Mouse (Mus musculus) CD8-positive naive resting alpha-beta T cell, adult 2 months (primary cell): ENCODE data around the gene Atxn10.

ENCODE experiments used
- DNase-seq, 2 experiments: peaks; one replicate each; pipeline ENCODE4 v3.0.0; 2022; ENCODE audit warnings: low read depth in 2 of 2, low spot score in 2 of 2

Gene Atxn10

GRCm38 (mm10) chr15:85335671-85336300 is at the start of gene Atxn10:
Atxn10 (plus strand) TSS chr15:85336245.
- no peak for DNase-seq

DNA sequence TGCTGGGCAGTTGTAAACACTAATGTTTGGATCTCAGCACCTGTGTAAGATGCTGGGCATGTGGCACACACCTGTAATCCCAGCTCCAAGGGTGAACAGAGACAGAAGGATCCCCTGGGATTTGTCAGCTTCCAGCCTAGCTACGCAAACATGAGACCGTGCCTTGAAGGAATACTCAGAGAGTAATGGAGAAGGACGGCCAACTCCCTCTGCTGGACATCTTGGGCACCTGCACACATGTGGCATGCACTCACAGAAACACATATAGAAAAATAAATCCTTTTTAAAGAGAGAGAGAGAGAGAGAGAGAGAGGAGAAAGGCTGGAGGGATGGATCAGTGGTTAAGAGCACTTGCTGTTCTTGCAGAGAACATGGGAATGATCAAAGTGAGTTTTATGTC is 41.4 kb upstream of the Atxn10 start:
- DNase-seq = no peak

GRCm38 (mm10) chr15:85295544-85295943 is 40.5 kb upstream of the Atxn10 start:
- DNase-seq = no peak

- DNase-seq = no peak
These were observed 40.1 kb upstream of the Atxn10 start for GRCm38 (mm10) chr15:85295977-85296376.

GRCm38 (mm10) chr15:85296538-85296937 is 39.5 kb upstream of the Atxn10 start:
- no peak for DNase-seq

- DNase-seq = no peak
These were observed 37.8 kb upstream of the Atxn10 start for GRCm38 (mm10) chr15:85298167-85298781.

GRCm38 (mm10) chr15:85298946-85299345 is 37.1 kb upstream of the Atxn10 start:
- DNase-seq = no peak

DNA sequence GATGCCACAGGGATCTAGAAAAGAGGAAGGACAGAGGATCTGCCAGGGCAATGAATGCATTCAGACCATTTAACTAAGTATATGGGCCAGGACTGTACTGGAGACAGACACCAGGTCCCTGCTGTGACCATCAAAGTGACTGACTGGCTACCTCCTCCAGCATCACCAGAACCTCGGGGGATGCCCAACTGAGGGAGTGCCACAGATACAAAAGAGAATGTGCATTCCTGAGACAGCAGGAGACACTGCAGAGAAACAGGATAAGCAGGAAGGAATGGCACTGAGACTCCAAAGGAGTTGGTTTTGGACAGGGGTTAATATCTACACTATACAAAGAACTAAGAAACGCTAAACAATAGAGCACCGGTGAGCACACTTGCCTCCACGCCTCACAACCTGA is 32.8 kb upstream of the Atxn10 start:
- DNase-seq = no peak

- no peak for DNase-seq
These were observed 32.1 kb upstream of the Atxn10 start for GRCm38 (mm10) chr15:85303976-85304375.

DNA sequence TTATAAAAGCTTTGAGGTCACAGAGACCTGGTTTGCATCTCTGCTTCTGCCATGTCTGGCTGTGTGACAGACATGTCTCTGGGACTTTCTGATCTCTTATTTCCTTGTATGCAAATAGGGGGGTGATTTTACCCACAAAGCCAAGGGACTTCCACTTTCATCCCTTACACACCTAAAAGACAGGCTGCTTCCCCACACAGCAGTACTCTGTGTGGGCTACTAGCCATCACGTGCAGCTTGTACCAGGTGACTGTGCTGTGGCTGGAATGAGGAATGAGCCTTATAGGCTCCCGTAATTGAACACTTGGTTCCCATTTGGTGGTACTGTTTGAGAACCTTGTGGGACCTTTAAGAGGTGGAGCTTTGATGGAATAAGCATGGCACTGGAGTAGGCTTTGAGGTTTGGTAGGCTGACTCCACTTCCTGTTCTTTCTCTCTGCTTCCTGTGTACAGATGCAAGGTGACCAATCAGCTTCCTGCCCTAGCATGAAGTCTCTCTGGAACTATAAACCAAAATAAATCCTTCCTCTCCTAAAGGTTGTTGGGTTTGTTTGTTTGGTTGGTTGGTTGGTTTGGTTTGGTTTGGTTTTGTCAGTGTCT is 28.9 kb upstream of the Atxn10 start:
- no peak for DNase-seq

DNA sequence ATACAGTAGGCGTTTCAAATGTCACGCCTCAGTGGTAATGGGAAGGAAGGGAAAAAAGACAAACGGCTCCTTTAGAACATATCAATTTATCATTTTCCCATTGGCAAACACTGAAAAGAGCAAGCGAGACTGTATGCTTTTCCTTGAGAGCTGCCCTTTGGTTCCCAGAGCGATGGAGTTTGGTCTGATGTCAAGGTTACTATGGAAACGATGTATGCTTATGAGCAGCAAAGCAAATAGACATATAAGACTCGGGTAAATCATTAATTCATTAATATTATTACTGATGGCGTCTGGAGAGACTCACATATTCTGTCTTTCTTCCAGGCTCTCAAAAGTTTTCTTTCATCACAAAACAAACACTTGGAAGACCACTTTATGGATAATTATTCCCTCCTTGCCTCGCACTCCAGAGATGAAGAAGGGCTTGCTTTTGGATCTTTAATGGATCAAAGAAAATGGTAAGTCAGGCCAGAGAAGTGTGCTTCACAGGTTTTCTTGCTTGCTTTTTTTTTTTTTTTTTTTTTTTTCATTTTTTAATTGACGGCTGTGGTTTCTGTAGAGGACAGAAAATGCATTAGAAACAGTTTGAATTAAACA is 24.9 kb upstream of the Atxn10 start:
- DNase-seq = no peak

- DNase-seq = peak; percentile 38 to 52
These were observed 20.5 kb upstream of the Atxn10 start for GRCm38 (mm10) chr15:85315378-85316025.

GRCm38 (mm10) chr15:85316342-85317140 is 19.5 kb upstream of the Atxn10 start:
- no peak for DNase-seq

DNA sequence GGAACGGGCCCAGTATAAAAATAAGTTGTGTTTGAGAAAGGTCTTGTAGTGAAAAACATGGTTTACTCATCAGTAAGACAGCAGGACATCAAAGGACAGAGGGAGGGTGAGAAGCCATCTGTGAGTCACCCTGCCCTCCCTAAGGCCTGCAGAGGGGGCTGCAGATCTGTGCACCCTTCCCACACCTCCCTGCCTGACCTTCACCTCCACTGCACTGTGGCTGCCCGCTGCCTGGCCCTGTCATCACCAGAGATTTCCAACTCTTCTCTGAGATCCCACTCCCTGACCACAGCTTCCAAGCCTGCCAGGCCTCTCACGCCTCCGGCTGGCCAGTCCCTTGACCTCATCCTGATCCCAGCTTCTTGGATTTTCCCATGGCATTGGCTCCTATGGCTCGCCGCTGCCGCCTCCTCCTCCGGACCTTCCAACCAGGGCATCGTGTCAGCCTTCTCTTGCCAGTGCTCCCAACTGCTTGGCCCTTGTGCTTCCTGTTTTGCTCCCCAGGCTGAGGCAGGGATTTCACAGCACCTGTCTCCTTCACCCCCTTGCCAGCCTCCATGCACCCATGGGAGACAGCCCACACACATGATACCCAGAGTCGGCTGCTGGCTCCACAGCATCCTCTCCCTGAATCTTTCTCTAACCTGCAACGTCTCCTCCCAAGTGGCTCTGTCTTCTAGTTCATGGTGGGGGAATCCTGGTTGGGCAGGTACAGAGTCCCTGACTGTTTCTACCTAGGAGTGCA is 15.9 kb upstream of the Atxn10 start:
- no peak for DNase-seq

GRCm38 (mm10) chr15:85323214-85323613 is 12.8 kb upstream of the Atxn10 start:
- DNase-seq = no peak

- DNase-seq = no peak
These were observed 11.6 kb upstream of the Atxn10 start for GRCm38 (mm10) chr15:85324426-85324825.

DNA sequence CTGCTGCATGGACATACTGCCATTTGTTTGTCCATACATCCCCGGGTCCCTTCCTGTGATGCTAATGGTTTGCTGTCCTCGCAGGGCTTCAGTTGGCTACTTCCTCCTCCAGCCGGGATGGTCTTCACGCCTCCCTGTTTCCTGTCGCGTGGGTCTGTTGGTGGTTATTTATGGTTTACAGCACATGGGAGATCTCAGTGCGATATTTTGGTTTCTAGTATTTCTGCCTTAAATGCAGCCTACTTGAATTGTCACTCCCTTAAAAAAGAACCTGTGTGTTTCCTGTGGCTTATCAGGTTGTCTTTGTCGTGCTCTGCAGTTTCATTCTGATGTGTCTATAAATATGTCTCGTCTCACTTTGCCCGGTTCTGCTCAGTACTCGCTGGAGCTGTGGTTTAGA is 8.2 kb upstream of the Atxn10 start:
- no peak for DNase-seq

GRCm38 (mm10) chr15:85328455-85328854 is 7.6 kb upstream of the Atxn10 start:
- DNase-seq = peak; percentile 36

DNA sequence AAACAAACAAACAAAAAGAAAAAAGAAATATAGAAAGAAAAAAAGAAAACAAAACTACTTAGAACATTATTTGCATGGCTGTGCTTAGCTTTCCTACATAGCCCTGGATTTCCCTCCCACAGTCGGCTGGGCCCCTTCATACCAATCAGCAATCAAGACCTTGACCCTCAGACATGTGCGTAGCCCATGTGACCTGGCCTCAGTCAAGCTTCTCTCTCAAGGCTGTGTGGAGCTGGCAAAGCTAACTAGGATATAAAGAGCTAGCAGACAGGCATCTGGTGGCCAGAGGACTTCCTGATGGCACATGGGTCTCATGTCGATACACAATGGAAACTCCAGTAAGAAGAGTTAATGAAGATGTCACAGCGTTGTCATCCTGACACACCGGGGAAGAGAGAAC is 6.9 kb upstream of the Atxn10 start:
- DNase-seq = no peak

DNA sequence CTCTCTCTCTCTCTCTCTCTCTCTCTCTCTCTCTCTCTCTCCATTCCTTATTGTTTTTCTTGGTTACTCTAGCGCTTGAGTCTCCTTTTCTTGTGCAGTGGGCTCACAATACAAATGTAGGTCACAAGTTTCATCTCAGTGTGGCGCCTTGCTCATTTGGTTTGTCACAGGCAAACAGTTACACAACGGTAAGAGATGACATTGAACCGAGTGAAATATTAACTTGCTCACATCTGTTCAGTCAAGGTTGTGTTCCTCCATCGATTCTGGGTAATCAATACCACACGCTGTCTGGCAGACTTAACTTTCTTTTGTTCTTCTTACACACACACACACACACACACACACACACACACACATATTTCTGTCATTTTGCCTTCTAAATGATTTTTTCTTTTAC is 6.0 kb upstream of the Atxn10 start:
- no peak for DNase-seq
